Comparison of ENCODE assay signal across 8 mouse cellular contexts in genomic region chr19:8818801-8819595, GRCm38 (mm10). TPM values are rescaled to one million over a fixed set of nuclear protein-coding genes. Genes with fewer than 3 reads are reported as not detected.
A peak's percentile ranks its signal among the peaks of the same experiment; 100 is the strongest.
DNase-seq lines count a peak whose midpoint lies in the region; ATAC-seq lines count a peak whose summit lies in the region.

Ttc9c (minus strand) TSS chr19:8819333.

- peak; percentile 96 for DNase-seq in adrenal gland, postnatal 10 days
- DNase-seq in embryo, embryonic 11.5 days (ENCODE audit: low read depth, low spot score): peak; percentile 96
- DNase-seq in gastrocnemius, postnatal 25 days: peak; percentile 98
- DNase-seq in left cerebral cortex, adult 9 months (ENCODE audit: low spot score in 2 of 2): peak; percentile 96 to 99
- peak; percentile 98 to 99 for DNase-seq in right cerebral cortex, postnatal 10 days (ENCODE audit: low spot score in 2 of 2)
- DNase-seq in urinary bladder, postnatal 4 days (ENCODE audit: low spot score in 2 of 2): peak; percentile 95 to 96

- H3K36me3 ChIP-seq in megakaryocyte, embryonic 14.5 days (replicated peaks; ENCODE audit: low read length): peaks cover 51% of the 10 kb centered on the region

- no peaks in the 10 kb centered on the region for H3K27me3 ChIP-seq in megakaryocyte, embryonic 14.5 days (replicated peaks)

- peak; percentile 68 for ATAC-seq in inflammation-experienced regulatory T-cells, adult 6 months

- no peaks in the 10 kb centered on the region for H3K9me3 ChIP-seq in megakaryocyte, embryonic 14.5 days

- peak within 1 kb of the TSS; percentile 94 for H3K4me3 ChIP-seq in megakaryocyte, embryonic 14.5 days (replicated peaks)

- H3K4me1 ChIP-seq in megakaryocyte, embryonic 14.5 days: peaks cover 51% of the 10 kb centered on the region

RNA-seq across cellular contexts. Expression of gene Ttc9c, which starts in this region (rescaled TPM):
- 10 to 100 TPM; 25.7 to 30.7 TPM for total RNA-seq in adrenal gland, postnatal 10 days (2021)
- 10 to 100 TPM; 10.9 to 13.1 TPM for total RNA-seq in gastrocnemius, postnatal 25 days (2021)
- polyA plus RNA-seq in inflammation-experienced regulatory T-cells, adult 6 months (2017; shearing (Covaris generic)): 10 to 100 TPM; 38.6 to 60.1 (median 53.7) TPM
- 0.51 TPM in 1 of 2 replicates, not detected in the other for polyA plus RNA-seq in megakaryocyte, embryonic 14.5 days (2012; ENCODE audit: insufficient read depth, low replicate concordance)

Comparison
In these comparisons a context has a peak if more than half of its experiments do, and no peak if none do; other contexts are left out.
1. Peak in every context shown above with its lines: DNase-seq, ATAC-seq and H3K4me3 ChIP-seq.
2. RNA of gene Ttc9c (polyA plus RNA-seq): 38.6 to 60.1 TPM in inflammation-experienced regulatory T-cells, adult 6 months; 0.51 TPM in megakaryocyte, embryonic 14.5 days; every median in the first group is over 10 times any median in the second.